Mouse (Mus musculus) small intestine, adult 2 months (tissue): Measurements from ENCODE around the gene Synpo2l.

ENCODE experiments used
- CTCF ChIP-seq: fragments of 200-500 bp; IDR thresholded peaks from 2 replicates; pipeline ENCODE4 v1.5.1; 2012; ENCODE audit warnings: low read depth, mild to moderate bottlenecking, control low read depth, inconsistent platforms, low read length, moderate library complexity, mixed read lengths; ENCODE audit not compliant: insufficient replicate concordance, insufficient read length; ENCODE audit errors: extremely low read depth
- POLR2A ChIP-seq: fragments of 200-500 bp; IDR thresholded peaks from 2 replicates; pipeline ENCODE4 v1.6.1; 2012; ENCODE audit warnings: low read depth, mild to moderate bottlenecking, control low read depth, inconsistent platforms, low read length, moderate library complexity

GRCm38 (mm10) chr14:20701554-20701953 lies 33.4 kb upstream of the Synpo2l start:
- TF ChIP-seq POLR2A: no peak
- TF ChIP-seq CTCF: no peak
